Comparison of ENCODE assay signal across 24 mouse cellular contexts in genomic region chr13:44709747-44710480, GRCm38 (mm10). TPM values are rescaled to one million over a fixed set of nuclear protein-coding genes. Genes with fewer than 3 reads are reported as not detected.
DNase-seq lines count a peak whose midpoint lies in the region; ATAC-seq and TF ChIP-seq lines count a peak whose summit lies in the region.
"Had no signal": no experiment of that assay in that cellular context is flagged by ENCODE, and none has a peak within 500 bp of the region (broad histone marks: within the 10 kb centered on the region; RNA-seq: fewer than 3 reads in every experiment).

No protein-coding gene starts in this region.

- H3K36me3 ChIP-seq in heart, embryonic 12.5 days: no peaks in the 10 kb centered on the region
- H3K36me3 ChIP-seq in liver, embryonic 13.5 days: no peaks in the 10 kb centered on the region
- no peaks in the 10 kb centered on the region for H3K36me3 ChIP-seq in stomach, embryonic 16.5 days (ENCODE audit: control insufficient read depth, insufficient read depth, low read length)
- no peaks in the 10 kb centered on the region for H3K36me3 ChIP-seq in kidney, adult 2 months (ENCODE audit: control insufficient read depth, insufficient read depth, low read length)
- H3K36me3 ChIP-seq: embryonic facial prominence, embryonic 15.5 days; midbrain, embryonic 12.5 days; neural tube, embryonic 15.5 days had no signal

- H3K4me2 ChIP-seq in heart, embryonic 12.5 days: no peak overlapping the region
- peak overlapping the region; percentile 53 for H3K4me2 ChIP-seq in liver, embryonic 13.5 days
- no peak overlapping the region for H3K4me2 ChIP-seq in stomach, embryonic 16.5 days (ENCODE audit: low read depth, low read length)
- H3K4me2 ChIP-seq: embryonic facial prominence, embryonic 15.5 days; midbrain, embryonic 12.5 days; neural tube, embryonic 15.5 days had no signal

- no peak for TF ChIP-seq CTCF in kidney, adult 2 months (conservative IDR thresholded peaks at IDR 0.05; ENCODE audit: insufficient read depth, insufficient read length, low read depth, low read length)

- H3K27ac ChIP-seq in heart, embryonic 12.5 days (ENCODE audit: poor library complexity, severe bottlenecking): no peak overlapping the region
- H3K27ac ChIP-seq in liver, embryonic 13.5 days: peak overlapping the region; percentile 82
- peak overlapping the region; percentile 40; the same call in 1 of the 2 replicates for H3K27ac ChIP-seq in stomach, embryonic 16.5 days (ENCODE audit: low read length)
- H3K27ac ChIP-seq in kidney, adult 2 months (ENCODE audit: insufficient read depth, low read depth, low read length): no peak overlapping the region
- H3K27ac ChIP-seq: embryonic facial prominence, embryonic 15.5 days; gastrocnemius, adult 2 months; midbrain, embryonic 12.5 days; neural tube, embryonic 15.5 days had no signal

- no peaks in the 10 kb centered on the region for H3K4me1 ChIP-seq in heart, embryonic 12.5 days (replicated peaks)
- peaks cover 47% of the 10 kb centered on the region for H3K4me1 ChIP-seq in liver, embryonic 13.5 days (replicated peaks)
- no peaks in the 10 kb centered on the region for H3K4me1 ChIP-seq in stomach, embryonic 16.5 days (ENCODE audit: control insufficient read depth, insufficient read depth, low read length)
- H3K4me1 ChIP-seq in kidney, adult 2 months (ENCODE audit: control insufficient read depth, insufficient read depth, low read length): peaks cover 13% of the 10 kb centered on the region
- H3K4me1 ChIP-seq: embryonic facial prominence, embryonic 15.5 days had no signal

- peak; percentile 71; the same call in 1 of the 2 replicates for ATAC-seq in heart, embryonic 12.5 days (ENCODE audit: insufficient number of reproducible peaks, low FRiP score)
- peak; percentile 99 for ATAC-seq in liver, embryonic 13.5 days (ENCODE audit: low read depth)
- no peak for ATAC-seq in stomach, embryonic 16.5 days (ENCODE audit: insufficient read depth, low FRiP score)
- ATAC-seq: forebrain, embryonic 14.5 days; hindbrain, embryonic 16.5 days had no signal

- no peak overlapping the region for H3K9ac ChIP-seq in heart, embryonic 12.5 days
- H3K9ac ChIP-seq in liver, embryonic 13.5 days: peak overlapping the region; percentile 66
- no peak overlapping the region for H3K9ac ChIP-seq in stomach, embryonic 16.5 days (ENCODE audit: low read length)
- H3K9ac ChIP-seq: embryonic facial prominence, embryonic 15.5 days; midbrain, embryonic 12.5 days; neural tube, embryonic 15.5 days had no signal

- no peaks in the 10 kb centered on the region for H3K27me3 ChIP-seq in heart, embryonic 12.5 days (replicated peaks)
- H3K27me3 ChIP-seq in liver, embryonic 13.5 days: no peaks in the 10 kb centered on the region
- no peaks in the 10 kb centered on the region for H3K27me3 ChIP-seq in stomach, embryonic 16.5 days (ENCODE audit: control insufficient read depth, insufficient read depth, low read length)
- no peaks in the 10 kb centered on the region for H3K27me3 ChIP-seq in kidney, adult 2 months (replicated peaks; ENCODE audit: control insufficient read depth, insufficient read depth, low read length)
- H3K27me3 ChIP-seq: embryonic facial prominence, embryonic 15.5 days; neural tube, embryonic 15.5 days had no signal

- WGBS in heart, embryonic 12.5 days: 56% methylated on average over 8 of the region's 8 CpGs
- WGBS in liver, embryonic 13.5 days (ENCODE audit: insufficient replicate concordance): 41% methylated on average over 8 of the region's 8 CpGs
- WGBS in stomach, embryonic 16.5 days: 69% methylated on average over 8 of the region's 8 CpGs
- 90% methylated on average over 8 of the region's 8 CpGs for WGBS in kidney, adult 2 months

- no peaks in the 10 kb centered on the region for H3K9me3 ChIP-seq in heart, embryonic 12.5 days (replicated peaks)
- H3K9me3 ChIP-seq in liver, embryonic 13.5 days (replicated peaks): no peaks in the 10 kb centered on the region
- H3K9me3 ChIP-seq in stomach, embryonic 16.5 days (replicated peaks; ENCODE audit: control insufficient read depth, low read length): no peaks in the 10 kb centered on the region
- H3K9me3 ChIP-seq: embryonic facial prominence, embryonic 15.5 days; midbrain, embryonic 12.5 days; neural tube, embryonic 15.5 days had no signal

- TF ChIP-seq POLR2A in kidney, adult 2 months (IDR thresholded peaks at IDR 0.05; ENCODE audit: low read depth, low read length): no peak

- DNase-seq in heart, adult 8-10 months (ENCODE audit: low spot score): no peak
- DNase-seq in c-Kit-positive CD71-positive TER-119-negative erythroid progenitor cells, embryonic 14.5 days (ENCODE audit: low read depth): peak; percentile 53
- DNase-seq in liver, embryonic 13.5 days: peak; percentile 51
- no peak for DNase-seq in thymus, postnatal 36 days
- DNase-seq in testis, postnatal 14 days (ENCODE audit: low spot score): no peak
- DNase-seq in kidney, adult 2 months: no peak
- DNase-seq: adrenal gland, postnatal 36 days; cerebellum, postnatal 10 days; embryo, embryonic 11 days; gastrocnemius, adult 2 months; heart, adult 11 months; heart, postnatal 10 days; kidney, adult 11 months; kidney, postnatal 25 days; right cerebral cortex, postnatal 4 days; thymus, adult 18-20 months had no signal

- H3K4me3 ChIP-seq in heart, embryonic 12.5 days: no peak overlapping the region
- no peak overlapping the region for H3K4me3 ChIP-seq in liver, embryonic 13.5 days (replicated peaks)
- H3K4me3 ChIP-seq in stomach, embryonic 16.5 days (replicated peaks; ENCODE audit: low read length): no peak overlapping the region
- no peak overlapping the region for H3K4me3 ChIP-seq in kidney, adult 2 months (ENCODE audit: insufficient read depth, low read depth, low read length)
- H3K4me3 ChIP-seq: embryonic facial prominence, embryonic 15.5 days; gastrocnemius, adult 2 months; midbrain, embryonic 12.5 days; myocyte; neural tube, embryonic 15.5 days had no signal

RNA-seq across cellular contexts. Expression of gene Jarid2, which starts 19.4 kb away (rescaled TPM):
- 40.6 TPM in 2 replicates for polyA plus RNA-seq in heart, embryonic 12.5 days (2016; fragmentation: Nextera tagmentation; extraction: Ambion mirVana)
- 10 to 100 TPM; 13.9 to 25.9 (median 19.4) TPM for total RNA-seq in heart, adult 8-10 months (2022)
- 8.0 and 11.6 TPM in 2 replicates for polyA plus RNA-seq in liver, embryonic 13.5 days (2015; fragmentation: Nextera tagmentation; extraction: Ambion mirVana)
- polyA plus RNA-seq in stomach, embryonic 16.5 days (2015; fragmentation: Nextera tagmentation; extraction: Ambion mirVana): 27.6 and 28.4 TPM in 2 replicates
- polyA plus RNA-seq in kidney, adult 2 months (2012; rRNA removed): 10.5 and 11.3 TPM in 2 replicates

Comparison
In these comparisons a context has a peak if more than half of its experiments do, and no peak if none do; other contexts are left out.
1. H3K27ac ChIP-seq: peak in liver, embryonic 13.5 days (single experiment) and stomach, embryonic 16.5 days (single experiment); none in heart, embryonic 12.5 days (single experiment) and kidney, adult 2 months (single experiment).
2. DNase-seq: peak in c-Kit-positive CD71-positive TER-119-negative erythroid progenitor cells, embryonic 14.5 days (single experiment) and liver, embryonic 13.5 days (single experiment); none in heart, adult 8-10 months (single experiment), thymus, postnatal 36 days (0 of 2), testis, postnatal 14 days (single experiment) and kidney, adult 2 months (single experiment).